Mouse (Mus musculus): ENCODE measurements around the gene Grk3.

Gene Grk3

DNA sequence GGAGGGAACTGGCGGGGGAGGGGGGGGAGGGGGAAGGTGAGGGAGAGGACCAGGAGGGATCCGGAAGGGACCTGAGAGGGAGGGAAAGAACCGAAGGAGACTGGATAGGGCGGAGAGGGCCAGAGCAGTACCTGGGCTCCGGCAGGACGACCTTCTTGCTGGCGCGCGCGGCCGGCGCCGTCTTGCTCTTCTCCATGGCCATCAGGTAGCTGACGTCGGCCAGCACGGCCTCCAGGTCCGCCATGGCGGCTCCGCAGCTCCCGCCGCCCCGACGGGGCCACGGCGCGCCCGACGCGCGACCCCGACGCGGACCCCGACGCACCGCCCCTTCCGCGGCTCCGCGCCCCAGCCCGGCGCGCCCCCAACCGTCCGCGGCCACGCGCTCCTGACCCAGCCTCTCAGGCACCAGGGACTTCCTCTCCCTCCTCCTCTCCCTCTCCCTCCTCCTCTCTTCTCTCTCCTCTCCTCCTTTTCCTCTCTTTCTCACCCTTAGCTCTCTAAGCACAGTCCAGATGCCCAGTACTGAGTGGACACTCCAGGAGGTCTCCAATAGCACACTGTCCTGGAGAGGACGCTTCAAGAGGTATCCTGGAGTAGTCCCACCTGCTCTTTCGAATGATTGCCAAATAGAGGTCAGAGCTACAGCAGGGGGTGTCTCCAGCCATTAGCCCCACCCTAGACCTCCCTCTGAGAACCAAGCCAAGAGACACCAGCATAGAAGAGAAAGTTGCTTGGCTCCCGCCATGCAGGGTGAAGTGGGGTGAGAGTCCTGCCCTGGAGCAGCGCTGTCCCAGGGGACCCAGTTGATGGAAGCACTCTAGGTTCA lies at the start of gene Grk3:
Grk3 (minus strand) TSS at position 556 of the 826 bp plus-strand sequence.
- peak; percentile 14 to 29 for DNase-seq

DNA sequence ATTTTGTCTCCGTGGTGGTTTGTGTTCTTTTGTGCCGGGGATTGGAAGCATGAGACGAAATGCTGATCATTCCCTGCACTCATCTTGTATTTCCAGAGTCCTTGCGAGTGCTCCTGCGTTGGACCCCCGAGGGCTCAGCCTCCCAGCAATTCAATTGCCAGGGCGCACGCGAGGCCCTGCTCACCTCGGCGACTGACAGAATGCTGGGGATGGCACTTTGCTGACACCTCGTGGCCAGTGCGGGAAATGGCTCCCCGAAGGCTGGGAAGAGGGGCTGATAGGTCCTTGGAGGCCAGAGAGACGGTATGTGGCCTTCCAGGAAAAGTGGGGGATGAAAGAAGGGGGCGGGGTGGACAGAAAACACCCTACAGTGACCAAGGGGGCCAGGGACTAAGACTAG lies 38.7 kb upstream of the Grk3 start:
- DNase-seq = peak; percentile 74 to 77

DNA sequence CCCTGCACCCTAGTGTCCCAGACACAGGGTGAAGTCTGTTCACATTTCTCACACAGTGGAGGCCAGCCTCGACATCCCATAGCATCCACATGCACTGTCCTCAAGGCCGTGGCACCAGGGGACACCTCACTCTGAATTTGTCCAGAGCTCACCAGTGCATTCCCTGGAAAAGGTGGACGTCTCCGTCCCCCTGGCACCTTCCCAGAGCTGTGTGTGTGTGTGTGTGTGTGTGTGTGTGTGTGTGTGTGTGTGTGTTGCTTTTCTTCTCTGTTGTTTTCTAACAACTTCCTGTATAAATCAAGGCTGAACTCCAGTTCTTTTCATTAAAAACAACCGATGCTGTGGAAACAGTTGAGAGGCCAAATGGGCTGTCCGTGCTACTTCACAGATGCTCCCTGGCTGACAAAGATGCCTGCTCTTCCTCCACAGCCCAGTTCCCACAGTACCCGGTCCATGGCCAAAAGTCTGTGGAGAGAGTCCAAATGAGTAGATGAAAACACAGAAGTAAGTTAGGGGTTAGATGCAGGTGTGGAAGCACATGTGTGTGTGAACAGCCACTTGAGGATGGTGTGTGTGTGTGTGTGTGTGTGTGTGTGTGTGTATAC lies 35.1 kb upstream of the Grk3 start:
- no peak for DNase-seq

DNA sequence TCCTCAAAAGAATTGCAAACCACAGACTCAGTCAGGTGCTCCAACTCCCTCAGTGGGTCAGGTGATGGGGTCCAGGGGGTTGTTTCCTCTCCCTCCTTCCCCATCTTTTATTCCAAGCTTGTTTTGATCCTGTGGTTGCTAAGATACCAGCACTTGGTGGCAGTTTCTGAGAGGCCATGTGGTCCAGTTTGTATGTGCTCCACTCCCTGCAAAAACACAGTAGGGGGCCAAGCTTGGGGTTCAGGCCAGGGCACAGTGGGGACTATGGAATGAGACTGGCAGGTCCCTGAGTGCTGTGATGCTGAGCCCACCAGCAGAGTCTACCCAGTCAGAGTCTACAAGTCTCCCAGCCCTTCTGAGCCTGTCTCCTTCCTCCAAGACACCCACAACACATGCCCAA lies 34.3 kb upstream of the Grk3 start:
- no peak for DNase-seq

DNA sequence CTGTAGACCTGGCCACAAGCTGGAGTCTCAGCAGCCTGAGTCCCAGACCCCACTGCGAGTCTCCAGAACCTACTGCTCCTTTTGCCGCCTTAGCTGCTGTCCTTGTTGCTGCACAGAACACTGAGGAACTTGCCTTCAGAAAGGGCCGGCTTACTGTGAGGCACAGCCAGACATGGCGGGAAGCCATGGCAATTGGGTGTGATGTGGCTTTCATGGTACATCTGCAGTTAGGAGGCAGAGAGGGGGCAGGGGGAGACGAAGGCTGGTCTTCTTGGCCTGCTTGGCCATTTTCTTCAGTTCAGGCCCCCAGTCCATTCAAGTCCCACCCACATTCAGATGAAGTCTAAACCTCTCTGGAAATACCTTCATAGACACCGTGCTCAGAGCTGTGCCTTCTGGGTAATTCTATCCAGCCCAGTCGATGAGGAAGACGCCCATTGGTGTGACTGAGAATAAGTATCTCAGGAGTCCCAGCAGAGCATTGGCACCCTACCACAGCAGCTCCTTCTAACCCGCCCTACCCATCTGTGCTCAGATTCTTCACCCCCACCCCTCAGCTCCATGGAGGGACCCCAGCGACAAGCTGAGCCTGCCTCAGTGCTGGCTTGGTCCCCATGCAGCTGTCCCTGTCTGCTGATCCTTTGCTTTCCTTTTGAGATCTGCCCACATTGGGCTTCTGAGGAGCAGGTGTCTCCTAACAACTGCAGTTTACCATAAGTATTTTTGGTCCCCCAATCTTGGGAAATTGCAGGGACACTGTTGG lies 30.1 kb upstream of the Grk3 start:
- no peak for DNase-seq

DNA sequence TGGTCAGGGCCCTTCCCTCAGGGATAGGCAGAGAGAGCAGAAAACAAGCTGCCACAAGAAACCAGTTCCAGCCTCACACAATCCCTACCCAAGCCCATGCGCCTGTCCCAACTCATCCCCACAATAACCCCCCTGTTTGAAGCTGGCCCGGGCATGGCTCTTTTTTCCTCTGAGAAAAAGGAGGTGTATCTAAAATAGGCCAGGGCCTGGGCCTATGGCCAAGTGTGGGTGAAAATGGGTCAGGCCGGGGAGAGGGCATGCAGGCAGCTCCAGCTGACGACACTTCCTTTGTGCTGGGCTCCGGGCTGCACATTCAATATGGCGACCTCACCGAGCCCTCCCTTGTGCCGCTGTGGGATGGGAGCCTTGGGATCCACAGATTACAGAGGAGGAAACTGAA lies 27.9 kb upstream of the Grk3 start:
- no peak for DNase-seq

DNA sequence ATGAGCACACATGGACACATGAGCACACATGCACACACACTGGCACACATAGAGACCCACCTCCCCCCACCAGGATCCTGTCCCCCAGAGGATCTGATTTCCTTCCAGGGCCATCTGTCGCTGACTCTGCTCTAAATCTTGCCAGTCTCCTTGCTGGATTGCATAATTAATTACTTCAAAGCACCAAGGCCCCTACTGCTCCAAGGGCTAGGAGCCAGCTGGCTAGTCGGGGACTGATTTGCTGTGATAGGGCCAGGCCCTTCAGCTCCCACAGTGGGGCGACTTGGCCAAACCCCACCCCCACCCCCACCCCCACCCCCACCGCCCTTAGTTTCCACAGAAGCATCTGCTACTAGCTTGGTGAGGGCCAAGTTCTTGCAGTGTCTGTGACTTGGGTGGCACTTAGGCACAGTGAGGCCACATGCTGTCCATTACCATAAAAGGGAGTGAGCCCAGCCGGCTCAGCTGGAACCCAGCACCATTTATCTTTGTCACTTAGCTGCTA lies 26.0 kb upstream of the Grk3 start:
- no peak for DNase-seq

DNA sequence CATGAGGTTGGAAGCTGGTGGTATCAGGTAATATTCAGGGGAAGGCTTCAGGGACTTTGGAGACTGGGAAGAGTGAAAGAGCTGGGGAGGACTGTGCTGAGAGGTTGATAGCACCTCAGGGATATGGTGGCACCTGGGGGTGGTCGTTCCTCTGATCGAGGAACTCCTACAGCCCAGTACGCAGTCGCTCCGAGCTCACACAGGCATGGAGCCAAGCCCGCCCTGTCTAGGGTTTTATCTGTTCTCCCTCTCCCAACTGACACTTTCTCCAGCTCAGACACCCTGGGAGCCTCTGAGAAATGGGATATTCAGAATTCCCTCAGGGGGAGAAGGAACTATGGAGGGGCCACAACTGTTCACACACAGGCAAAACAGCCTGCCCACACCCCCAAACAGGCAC lies 25.2 kb upstream of the Grk3 start:
- no peak for DNase-seq

DNA sequence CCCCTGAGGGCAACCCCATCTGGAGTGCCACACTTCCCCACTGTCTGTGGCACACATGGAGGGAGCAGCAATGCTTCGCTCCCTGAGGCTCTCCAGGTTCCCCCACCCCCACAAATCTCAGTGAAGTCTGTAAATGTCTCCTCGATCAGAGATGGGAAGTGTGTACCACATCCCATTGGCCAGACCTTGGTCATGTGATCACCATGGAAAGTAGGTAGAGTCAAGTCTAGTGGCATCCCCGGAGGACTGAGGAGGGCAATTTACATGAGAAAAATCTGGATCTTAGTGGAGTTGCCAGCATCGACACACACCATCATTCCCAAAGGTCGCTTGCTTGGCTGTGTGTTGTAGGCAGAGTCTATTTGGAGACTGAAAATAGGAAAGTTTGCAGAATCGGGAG lies 23.0 kb upstream of the Grk3 start:
- DNase-seq = no peak

DNA sequence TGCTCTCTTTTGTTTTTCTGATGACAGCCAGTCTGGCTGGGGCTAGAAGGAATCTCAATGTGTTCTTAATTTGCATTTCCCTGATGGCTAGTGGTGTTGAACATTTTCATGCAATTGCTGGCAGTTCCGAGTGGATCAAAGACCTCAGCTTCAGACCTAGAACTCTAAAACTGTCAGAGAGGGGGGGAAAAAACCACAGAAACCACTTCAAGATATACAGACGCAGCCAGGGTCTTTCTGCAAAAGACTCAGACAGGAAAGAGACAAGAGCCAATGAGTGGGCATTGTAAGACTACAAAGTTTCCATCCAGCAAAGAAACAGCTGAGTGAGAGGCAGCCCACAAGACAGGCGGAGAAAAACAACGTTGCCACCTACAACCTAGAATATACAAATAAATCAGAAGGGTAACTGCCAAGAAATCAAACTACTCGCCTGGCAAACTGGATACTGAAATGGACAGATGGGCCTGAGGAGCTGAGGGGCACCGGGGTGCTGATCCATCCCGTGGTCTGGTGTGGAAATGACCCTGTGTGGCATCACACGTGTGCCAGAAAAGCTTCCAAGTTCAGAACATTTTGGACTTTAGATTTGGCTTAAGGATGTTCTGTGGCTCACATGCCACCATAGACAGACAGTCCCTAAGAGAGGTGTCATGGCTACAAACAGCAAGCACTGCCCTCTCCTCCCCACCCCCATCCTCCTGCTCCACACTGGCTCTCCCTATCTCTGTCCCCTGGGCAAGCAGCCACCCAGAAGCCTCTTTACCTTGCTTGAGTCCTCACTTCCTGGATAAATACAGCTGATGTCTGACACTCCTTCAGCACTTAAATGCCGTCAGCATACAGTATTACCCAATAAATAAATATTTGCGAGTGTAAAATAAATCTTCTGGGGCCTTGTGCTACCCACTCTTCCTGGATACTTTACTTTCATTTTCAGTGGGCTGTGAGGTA lies 19.8 kb upstream of the Grk3 start:
- no peak for DNase-seq

DNA sequence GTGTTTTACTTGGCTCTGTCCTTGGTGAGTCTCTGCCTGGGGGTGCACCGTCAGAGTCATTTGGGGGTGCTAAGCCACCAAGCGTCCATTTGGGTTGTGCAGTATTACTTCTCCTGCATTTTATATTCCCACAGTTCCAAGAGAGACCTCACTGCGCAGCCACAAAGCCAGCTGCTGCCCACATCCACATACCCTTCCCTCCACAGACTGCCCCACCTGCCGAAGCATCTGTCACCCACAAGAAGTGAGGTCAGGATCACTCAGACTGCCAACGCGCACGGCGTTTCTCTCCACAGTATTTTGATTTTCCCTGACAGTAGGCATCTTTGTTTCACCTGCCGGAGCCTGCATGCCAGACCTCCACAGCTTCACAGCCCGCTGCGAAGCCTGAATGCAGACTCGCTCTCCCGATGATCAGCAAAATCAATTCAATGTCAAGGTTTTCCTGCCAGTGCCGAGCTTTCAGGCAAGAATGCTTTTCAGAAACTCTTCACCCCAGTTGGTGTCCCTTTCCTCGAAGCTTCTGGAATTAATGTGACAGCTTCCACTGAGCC lies 15.7 kb upstream of the Grk3 start:
- no peak for DNase-seq

DNA sequence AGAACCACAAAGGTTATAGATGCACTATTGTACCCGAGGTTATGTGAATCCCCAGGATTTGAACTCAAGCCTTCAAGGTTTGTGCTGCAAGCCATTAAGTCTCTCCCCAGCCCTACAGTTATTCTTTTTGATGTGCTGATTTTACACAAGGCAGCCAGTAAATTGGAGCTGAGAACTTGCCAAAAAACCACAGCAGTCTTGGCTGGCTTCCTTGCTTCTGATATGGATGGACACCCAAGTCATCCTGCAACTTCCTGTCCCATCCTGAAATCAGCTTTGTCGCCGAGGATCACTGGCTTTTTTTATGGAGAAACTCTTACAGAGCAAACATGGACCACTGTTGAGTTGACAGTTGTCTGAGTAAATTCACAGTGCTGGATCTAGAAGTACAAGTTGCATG lies 14.5 kb upstream of the Grk3 start:
- DNase-seq = no peak

DNA sequence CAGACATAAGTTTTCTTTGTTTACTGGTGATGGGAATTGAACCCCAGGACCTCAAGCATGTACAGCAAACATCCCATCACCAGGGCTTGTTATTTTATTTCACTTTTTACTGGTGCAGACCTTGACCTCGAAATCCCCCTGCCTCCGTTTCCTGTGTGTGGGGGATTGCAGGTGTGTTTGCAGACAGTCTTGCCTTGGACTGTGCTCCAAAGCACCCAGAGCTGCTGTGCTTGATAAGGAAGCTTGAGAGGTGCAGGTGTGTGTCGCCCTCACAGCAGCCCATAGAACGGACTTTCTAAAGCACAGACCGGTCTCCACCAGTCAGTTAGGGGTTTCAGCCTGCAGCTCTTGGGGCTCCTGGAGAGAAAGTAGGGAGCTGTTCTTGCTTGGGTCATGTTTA lies 11.1 kb upstream of the Grk3 start:
- DNase-seq = no peak

DNA sequence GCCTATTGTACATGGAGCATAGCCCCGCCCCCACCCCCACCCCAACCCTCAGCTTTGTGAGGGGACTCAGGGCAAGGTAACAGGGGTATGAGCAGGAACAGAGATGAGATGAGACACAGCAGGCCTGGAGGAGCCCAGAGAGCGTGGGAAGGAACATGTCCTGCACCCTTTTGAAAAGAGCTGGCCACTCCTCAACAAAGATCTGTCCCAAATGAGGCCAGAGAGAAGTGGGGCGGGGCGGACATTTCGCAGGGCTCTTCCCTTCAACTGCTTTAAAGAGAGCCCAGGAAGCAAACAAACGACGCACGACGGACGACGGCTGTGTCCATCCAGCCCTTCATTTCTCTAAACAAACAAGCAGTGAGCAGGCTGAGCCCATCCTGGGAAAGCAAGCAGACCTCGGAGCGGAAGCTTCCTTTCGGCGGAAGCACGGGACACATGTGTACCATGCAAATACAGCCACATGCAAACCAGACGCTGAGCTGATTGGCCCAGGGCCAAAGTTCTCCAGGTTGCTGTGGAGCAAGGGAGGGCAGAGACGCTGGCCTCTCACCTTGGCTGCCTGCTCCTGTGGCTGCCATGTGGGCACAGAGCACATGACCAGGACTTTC lies 8.7 kb upstream of the Grk3 start:
- peak; percentile 13 to 34 for DNase-seq

DNA sequence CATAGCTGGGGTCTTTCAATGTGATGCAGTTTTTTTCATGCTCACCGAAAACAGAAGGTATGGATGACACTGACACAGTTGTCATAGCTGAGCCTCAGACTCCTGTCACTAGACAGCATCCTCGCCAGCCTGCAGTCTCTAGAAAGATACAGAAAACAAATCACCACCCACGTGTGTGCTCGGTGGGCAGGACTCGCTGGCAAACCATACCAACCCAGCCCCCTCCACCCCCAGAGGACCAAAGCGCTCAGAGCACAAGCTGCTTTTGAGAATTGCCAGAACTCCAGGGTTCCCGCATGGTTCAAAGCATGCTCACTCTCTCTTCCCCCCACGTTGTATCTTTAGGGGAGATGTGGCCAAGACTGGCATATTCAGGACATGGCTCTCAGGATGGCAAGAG lies 2.6 kb upstream of the Grk3 start:
- DNase-seq = no peak

DNA sequence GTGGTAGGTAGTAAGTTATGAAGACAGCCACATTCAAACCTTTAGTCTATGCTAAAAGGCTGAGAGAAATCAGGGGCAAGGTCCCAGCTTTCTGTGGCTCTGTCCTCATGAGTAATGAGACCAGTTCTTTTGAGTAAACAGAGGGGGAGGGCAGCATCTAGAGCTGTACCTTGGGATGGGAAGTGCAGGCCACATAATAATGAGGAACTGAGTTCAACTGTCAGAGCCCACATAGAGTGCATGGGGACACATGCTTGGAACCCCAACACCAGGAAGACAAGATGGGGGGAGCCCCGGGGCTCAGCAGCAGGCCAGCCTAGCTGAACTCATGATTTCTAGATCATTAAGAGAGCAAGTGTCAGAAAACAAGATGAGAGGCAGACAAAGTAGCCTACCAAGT lies 1.4 kb upstream of the Grk3 start:
- DNase-seq = no peak

DNA sequence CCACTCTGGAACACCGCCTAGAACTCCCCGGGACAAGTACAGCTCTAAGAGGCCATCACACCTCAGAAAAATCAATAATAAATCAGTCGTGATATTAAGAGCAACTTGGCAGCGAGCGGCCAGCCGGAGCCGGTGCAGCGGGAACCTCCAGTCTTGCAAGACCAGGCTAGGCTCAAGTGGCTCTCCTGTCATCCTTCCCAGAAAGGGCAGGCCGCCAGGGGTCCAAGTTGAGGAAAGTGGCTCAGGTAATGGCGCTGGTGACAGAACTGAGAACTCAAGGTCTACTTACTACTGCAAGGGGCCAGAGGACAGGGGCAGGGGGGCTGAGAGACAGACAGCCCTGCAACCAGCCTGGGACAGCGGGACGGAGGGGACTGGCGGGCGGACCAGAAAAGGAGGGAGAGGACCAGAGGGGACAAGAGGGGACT lies 769 bp downstream of the Grk3 start:
- no peak for DNase-seq

DNA sequence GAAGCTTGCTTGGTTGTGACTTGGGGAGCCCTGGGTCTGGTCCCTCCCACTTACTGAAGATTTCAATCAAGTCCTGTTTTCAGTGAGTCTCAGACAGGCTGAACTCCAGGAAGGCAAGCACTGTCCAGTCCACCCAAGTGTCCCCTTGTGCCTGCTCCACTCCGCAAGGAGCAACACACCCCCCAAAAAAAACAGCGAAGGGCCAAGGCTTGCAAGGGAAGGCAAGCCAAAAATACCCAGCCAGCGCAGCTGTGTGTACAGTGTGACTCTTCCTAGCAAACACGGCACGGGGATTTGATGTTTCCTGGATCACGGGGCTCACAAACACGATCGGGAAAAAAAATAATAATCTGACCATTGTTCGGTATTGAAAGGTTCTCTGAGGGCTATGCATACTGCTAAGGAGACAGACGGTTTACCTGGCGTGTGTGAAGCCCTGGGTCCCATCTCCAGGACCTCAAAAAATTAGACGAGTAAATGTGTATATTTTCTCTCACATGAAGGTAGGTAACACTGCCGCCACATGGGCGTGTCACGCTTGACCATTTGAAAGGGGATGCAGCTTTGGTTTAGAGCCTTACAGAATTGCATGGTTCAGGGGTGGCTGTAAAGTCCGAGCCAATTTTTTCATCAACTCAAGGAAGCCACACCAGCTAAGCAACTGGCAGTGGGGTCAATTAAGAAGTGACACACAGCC lies 1.3 kb downstream of the Grk3 start:
- no peak for DNase-seq

DNA sequence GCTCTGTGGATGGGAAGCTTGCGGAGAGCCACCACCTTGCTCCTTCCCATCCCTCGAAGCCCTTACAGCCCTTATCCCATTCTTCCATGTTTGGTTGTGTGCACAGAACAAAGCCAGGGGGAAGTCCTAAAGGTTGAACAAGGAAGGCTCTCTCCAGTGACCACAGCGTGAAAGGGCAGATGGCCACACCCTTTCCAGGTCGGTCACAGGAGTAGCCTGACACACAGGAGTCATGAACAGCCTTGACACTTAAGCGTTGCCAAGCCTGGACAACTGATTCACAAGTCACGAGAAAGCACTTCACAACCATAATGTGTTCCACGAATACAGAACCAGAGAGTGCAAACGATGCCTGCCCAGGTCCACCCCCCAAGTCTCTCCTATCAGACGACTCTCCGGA lies 3.7 kb downstream of the Grk3 start:
- no peak for DNase-seq

DNA sequence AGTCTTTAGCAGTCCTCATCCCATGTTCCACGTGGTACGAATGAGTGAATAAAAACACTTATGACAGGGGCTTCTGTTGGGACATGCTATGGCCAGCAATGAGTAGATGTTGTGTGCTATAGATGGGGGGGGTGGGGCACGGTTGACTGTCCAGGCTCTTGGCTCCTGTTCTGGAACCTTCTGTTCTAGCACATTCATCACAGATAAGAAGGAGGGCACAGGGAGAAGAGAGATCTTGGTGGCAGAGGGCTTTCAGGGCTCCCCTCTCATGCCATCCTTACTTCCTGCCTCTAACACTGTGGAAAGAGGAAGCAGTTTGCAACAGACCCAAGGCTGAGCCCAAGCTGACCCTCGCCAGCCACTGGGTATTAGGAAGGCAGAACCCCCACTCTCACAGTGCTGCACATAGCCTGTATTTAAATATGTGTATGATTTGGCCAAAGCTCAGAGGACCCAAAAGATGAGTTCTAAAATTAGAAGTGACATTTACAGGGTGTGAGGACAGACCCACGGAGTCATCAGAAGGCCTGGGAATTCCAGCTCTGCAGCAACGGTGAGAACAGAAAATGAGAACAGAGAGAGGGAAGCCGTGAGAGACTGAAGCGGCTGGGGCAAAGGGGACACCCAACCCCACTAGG lies 6.3 kb downstream of the Grk3 start:
- DNase-seq = no peak

DNA sequence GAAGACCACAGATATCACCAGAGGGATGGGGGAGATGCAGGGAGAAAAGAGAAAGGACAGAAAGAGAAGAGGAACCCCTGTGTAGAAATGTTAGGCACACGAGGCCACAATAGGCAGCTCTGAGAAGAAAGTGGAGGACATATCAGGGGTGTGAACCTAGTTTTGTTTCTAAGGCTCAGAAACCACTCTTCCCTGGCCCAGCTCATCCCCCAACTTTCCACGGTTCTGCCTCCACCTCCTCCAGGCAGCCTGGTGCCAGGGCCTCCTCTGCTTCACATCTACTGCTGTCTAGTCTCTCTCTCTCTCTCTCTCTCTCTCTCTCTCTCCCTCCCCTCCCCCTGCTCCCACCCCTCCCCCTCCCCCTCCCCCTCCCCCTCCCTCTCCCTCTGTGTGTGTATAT lies 7.1 kb downstream of the Grk3 start:
- no peak for DNase-seq

Data from B cell, adult 2 months (primary cell).